Mouse (Mus musculus) lung, postnatal 0 days (tissue): ENCODE measurements around the gene Dync1h1. TPM values are rescaled to one million over a fixed set of nuclear protein-coding genes. Genes with fewer than 3 reads are reported as not detected.

Experiments
- ATAC-seq: fragments of 200-750 bp; cut with Nextera tagmentation; 2 replicates; pipeline ENCODE4 v1.8.0; 2017; ENCODE audit warnings: moderate library complexity
- DNase-seq: peaks from one replicate; pipeline ENCODE4 v3.0.0-alpha.2; 2016; ENCODE audit warnings: low spot score
- H3K27ac ChIP-seq: fragments of 300-500 bp; sonication (generic); 2 replicates; pipeline ENCODE4 v1.5.1; 2014; ENCODE audit warnings: antibody characterized with exemption, mild to moderate bottlenecking, low read length, mixed read lengths
- H3K27me3 ChIP-seq: fragments of 300-500 bp; sonication (generic); replicated peaks from 2 replicates; pipeline ENCODE4 v1.6.1; 2014; ENCODE audit warnings: low read length, mixed read lengths; ENCODE audit not compliant: insufficient read depth
- H3K36me3 ChIP-seq: fragments of 300-500 bp; sonication (generic); 2 replicates; pipeline ENCODE4 v1.6.1; 2014; ENCODE audit warnings: low read length, mixed read lengths; ENCODE audit not compliant: insufficient read depth
- H3K4me1 ChIP-seq: fragments of 300-500 bp; sonication (generic); 2 replicates; pipeline ENCODE4 v1.6.1; 2014; ENCODE audit warnings: antibody characterized with exemption, low read depth, low read length, mixed read lengths; ENCODE audit not compliant: insufficient read depth
- H3K4me2 ChIP-seq: fragments of 300-500 bp; sonication (generic); replicated peaks from 2 replicates; pipeline ENCODE4 v1.6.1; 2014; ENCODE audit warnings: low read depth, mild to moderate bottlenecking, low read length, moderate library complexity, mixed read lengths
- H3K4me3 ChIP-seq: fragments of 300-500 bp; sonication (generic); 2 replicates; pipeline ENCODE4 v1.5.1; 2014; ENCODE audit warnings: low read depth, low read length
- H3K9ac ChIP-seq: fragments of 300-500 bp; sonication (generic); replicated peaks from 2 replicates; pipeline ENCODE4 v1.6.1; 2014; ENCODE audit warnings: low read depth, mild to moderate bottlenecking
- H3K9me3 ChIP-seq: fragments of 300-500 bp; sonication (generic); 2 replicates; pipeline ENCODE4 v1.6.1; 2016; ENCODE audit warnings: low read length, mixed read lengths
- CTCF ChIP-seq: IDR thresholded peaks from 2 replicates; pipeline ENCODE4 v1.5.1; 2016; ENCODE audit warnings: antibody characterized with exemption, mild to moderate bottlenecking
- EP300 ChIP-seq: IDR thresholded peaks from 2 replicates; pipeline ENCODE4 v1.6.1; 2016; ENCODE audit warnings: antibody characterized with exemption, mild to moderate bottlenecking, control low read depth
- whole genome bisulfite sequencing: fragments of 180-500 bp; shearing (Covaris S2); extraction: QIAGEN DNeasy Blood & Tissue Kit; methylation state at CpG from one replicate; pipeline ENCODE4 v1.1.7; 2014; 5-methylcytosine and 5-hydroxymethylcytosine counted together
- polyA plus RNA-seq: library from polyadenylated mRNA; unstranded; fragments of >200 nt; fragmentation: Nextera tagmentation; extraction: Ambion mirVana; gene quantifications from 2 replicates; pipeline ENCODE4 v1.2.1, GENCODE M21; 2015

Gene Dync1h1
- polyA plus RNA-seq, 1 experiment from 2014 or later, result 34.7 TPM

- DNase-seq (peak; percentile 98), ATAC-seq (peak; percentile 96)
- Histone ChIP-seq H3K9ac (peak overlapping the region; percentile 95), H3K36me3 (peaks cover 9% of the 10 kb centered on the region; the same call in 1 of the 2 replicates), H3K9me3 (no peaks in the 10 kb centered on the region), H3K4me3 (peak overlapping the region; percentile 100), H3K27me3 (no peaks in the 10 kb centered on the region), H3K4me2 (peak overlapping the region; percentile 82), H3K4me1 (peaks cover 3% of the 10 kb centered on the region; the same call in 1 of the 2 replicates), H3K27ac (peak overlapping the region; percentile 92)
- 2% methylated on average over 64 of the region's 89 CpGs for WGBS
- no peak for TF ChIP-seq CTCF
- no peak for TF ChIP-seq EP300
Measured at GRCm38 (mm10) chr12:110696173-110696974, 95.1 kb downstream of the Dync1h1 start.

DNA sequence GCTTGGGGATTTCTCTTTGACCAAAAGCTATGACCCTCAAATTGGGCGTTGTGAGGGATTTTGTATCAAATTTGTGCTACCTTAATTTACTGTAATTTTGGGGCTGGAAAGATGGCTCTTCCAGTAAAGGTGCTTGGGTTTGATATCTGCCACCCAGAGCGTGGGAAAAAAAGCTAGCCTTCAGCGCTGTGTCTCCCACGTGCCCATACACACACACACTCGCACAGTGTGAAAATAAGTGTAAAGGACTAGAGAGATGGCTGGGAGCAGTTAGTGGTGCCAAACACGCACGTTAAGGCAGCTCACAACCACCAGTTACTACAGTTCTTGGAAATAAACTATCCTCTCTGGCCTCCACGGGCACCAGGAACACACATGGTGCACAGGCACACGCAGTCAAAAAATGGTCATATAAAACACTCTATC lies 95.7 kb downstream of the Dync1h1 start:
- ATAC-seq (no peak), DNase-seq (no peak)
- WGBS, result 40% methylated on average over 9 of the region's 9 CpGs
- Histone ChIP-seq H3K4me1 (peaks cover 3% of the 10 kb centered on the region; the same call in 1 of the 2 replicates), H3K4me2 (peak overlapping the region; percentile 82), H3K9ac (peak overlapping the region; percentile 62; the same call in 1 of the 2 replicates), H3K27me3 (no peaks in the 10 kb centered on the region), H3K4me3 (peak overlapping the region; percentile 100), H3K36me3 (0 out of 2 replicates have a peak, but pooled peaks cover 4% of the 10 kb centered on the region), H3K27ac (0 out of 2 replicates have a peak overlapping the region, but pooled peaks have one; percentile 58), H3K9me3 (no peaks in the 10 kb centered on the region)
- TF ChIP-seq EP300 (no peak), CTCF (no peak)

DNA sequence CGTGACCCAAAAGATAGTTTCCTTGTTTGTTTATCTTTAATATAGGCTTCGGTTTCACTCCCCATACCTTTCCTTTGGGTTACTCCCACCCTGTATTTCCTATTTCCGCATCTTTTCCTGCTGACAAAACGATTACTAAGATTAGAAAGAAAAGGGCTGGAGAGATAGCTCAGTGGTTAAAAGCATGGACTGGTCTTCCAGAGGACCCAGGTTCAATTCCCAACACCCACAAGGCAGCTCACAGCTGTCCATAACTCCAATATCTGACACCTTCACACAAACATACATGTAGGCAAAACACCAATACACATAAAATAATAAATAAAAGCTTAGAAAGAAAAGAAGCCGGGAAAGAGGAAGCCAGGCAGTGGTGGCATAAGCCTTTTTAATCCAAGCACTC lies 96.2 kb downstream of the Dync1h1 start:
- ATAC-seq (no peak), DNase-seq (no peak)
- 61% methylated on average over 5 of the region's 5 CpGs for WGBS
- H3K4me3 ChIP-seq, result no peak overlapping the region
- H3K36me3 ChIP-seq, result 0 out of 2 replicates have a peak, but pooled peaks cover 4% of the 10 kb centered on the region
- no peaks in the 10 kb centered on the region for H3K27me3 ChIP-seq
- no peak overlapping the region for H3K27ac ChIP-seq
- no peaks in the 10 kb centered on the region for H3K9me3 ChIP-seq
- TF ChIP-seq CTCF, result no peak
- no peak for TF ChIP-seq EP300
- H3K4me2 ChIP-seq, result no peak overlapping the region
- peaks cover 3% of the 10 kb centered on the region; the same call in 1 of the 2 replicates for H3K4me1 ChIP-seq
- H3K9ac ChIP-seq, result no peak overlapping the region

DNA sequence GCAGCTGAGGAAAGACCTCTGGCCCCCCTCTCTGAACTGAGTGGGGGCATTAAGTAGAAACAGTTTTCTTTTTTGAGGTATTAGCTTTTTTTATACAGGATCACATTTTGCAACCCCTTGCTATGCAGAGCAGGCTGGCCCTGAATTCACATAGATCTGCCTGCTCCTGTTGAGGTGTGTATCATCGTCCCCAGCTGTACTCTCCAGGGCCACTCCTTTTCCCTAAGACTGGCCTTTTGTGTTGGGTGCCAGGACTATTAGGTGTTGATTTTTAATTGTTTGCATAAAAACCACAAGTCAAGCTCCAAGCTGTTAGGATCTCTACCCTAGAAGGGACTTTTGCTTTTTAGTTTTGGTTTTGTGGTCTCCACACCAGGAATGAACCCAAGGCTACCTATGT lies 96.8 kb downstream of the Dync1h1 start:
- WGBS, result 75% methylated on average over 1 of the region's 1 CpGs
- DNase-seq (no peak), ATAC-seq (no peak)
- Histone ChIP-seq H3K36me3 (no peaks in the 10 kb centered on the region), H3K27ac (no peak overlapping the region), H3K4me2 (no peak overlapping the region), H3K4me1 (peaks cover 3% of the 10 kb centered on the region; the same call in 1 of the 2 replicates), H3K27me3 (no peaks in the 10 kb centered on the region), H3K4me3 (no peak overlapping the region), H3K9me3 (no peaks in the 10 kb centered on the region), H3K9ac (no peak overlapping the region)
- TF ChIP-seq CTCF (no peak), EP300 (no peak)

DNA sequence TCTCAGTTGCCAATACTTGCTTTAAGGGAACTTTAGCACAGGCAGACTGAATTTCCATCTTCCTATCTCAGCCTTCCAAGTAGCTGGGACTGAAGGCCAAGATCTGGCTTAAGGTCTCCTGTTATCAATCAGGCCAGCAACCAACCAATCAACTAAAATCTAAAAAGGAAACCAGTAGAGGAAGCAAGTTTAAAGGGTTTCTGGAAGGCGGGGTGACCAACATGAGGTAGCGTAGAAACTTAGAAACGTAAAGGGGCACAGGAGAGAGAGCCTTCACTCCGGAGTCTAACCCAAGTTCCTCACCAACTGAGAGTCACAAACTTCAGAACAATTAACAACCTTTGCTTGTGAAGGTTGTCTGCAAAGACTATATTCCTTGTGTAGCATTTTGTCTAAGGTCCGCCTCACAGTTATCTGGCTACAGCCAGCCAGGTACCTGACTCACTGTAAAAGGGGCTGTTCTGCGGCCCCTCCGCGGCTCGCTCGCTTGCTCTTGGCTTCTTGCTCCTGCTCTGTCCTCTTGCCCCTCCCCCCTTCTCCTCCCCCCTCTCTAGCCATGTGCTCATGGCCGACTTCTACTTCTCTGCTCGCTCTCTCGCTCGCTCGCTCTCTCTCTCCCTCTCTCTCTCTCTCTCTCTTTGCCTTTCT lies 97.4 kb downstream of the Dync1h1 start:
- Histone ChIP-seq H3K4me3 (no peak overlapping the region), H3K36me3 (no peaks in the 10 kb centered on the region), H3K4me2 (no peak overlapping the region), H3K27me3 (no peaks in the 10 kb centered on the region), H3K9me3 (no peaks in the 10 kb centered on the region), H3K4me1 (peaks cover 3% of the 10 kb centered on the region; the same call in 1 of the 2 replicates), H3K27ac (no peak overlapping the region), H3K9ac (no peak overlapping the region)
- WGBS, result 46% methylated on average over 15 of the region's 15 CpGs
- TF ChIP-seq EP300 (no peak), CTCF (no peak)
- ATAC-seq (no peak), DNase-seq (no peak)

DNA sequence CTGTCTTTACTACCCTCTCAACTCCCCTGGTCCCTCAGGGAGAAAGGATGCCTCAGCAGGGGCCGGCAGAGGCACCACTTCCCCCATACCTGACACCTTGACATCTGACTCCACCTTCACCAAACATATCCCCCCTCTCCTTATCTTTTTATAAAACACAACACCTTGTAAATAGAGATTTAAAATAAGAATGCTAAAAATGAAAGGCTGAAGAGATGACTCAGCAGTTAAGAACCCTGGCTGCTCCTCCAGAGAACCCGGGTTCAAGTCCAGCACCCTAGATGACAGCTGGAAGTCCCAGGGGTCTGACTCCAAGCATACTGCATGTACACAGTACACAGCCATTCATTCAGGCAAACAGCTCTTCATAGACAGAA lies 97.9 kb downstream of the Dync1h1 start:
- peaks cover 3% of the 10 kb centered on the region; the same call in 1 of the 2 replicates for H3K4me1 ChIP-seq
- no peaks in the 10 kb centered on the region for H3K36me3 ChIP-seq
- 37% methylated on average over 2 of the region's 2 CpGs for WGBS
- no peak for TF ChIP-seq EP300
- TF ChIP-seq CTCF, result no peak
- DNase-seq (no peak), ATAC-seq (no peak)
- no peaks in the 10 kb centered on the region for H3K9me3 ChIP-seq
- H3K9ac ChIP-seq, result no peak overlapping the region
- no peaks in the 10 kb centered on the region for H3K27me3 ChIP-seq
- H3K4me3 ChIP-seq, result no peak overlapping the region
- H3K27ac ChIP-seq, result no peak overlapping the region
- H3K4me2 ChIP-seq, result no peak overlapping the region
